Mouse (Mus musculus) activated CD4-positive, CD25-positive, alpha-beta regulatory T cell, adult 9 weeks (primary cell): ENCODE measurements around the gene Olfr1048. TPM values are rescaled to one million over a fixed set of nuclear protein-coding genes. Genes with fewer than 3 reads are reported as not detected.

ENCODE experiments used
- polyA plus RNA-seq: library from polyadenylated mRNA; unstranded; fragments of 100-300 nt; shearing (Covaris generic); gene quantifications from one replicate; pipeline ENCODE4 v1.2.1, GENCODE M21; 2017

Olfr1048 gene
- polyA plus RNA-seq = not detected

DNA sequence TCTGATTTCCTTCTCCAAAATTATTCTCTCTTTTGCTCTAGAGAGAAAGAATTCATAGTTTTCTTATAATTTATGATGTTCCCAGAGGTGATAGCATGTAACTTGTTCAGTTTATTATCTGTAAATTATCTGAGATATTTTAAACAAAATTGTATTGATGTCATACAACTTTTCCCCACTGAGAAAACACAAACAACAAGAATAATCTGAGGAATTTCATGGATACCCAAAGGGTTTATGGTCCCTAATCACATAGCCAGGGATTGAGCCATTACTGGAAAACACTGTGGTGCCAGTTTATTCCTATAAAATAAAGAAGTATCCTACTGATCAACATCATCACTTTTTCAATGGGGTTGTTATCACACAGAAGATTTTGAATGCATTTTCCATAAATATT, at the start of gene Olfr1048:
Gene Olfr1048 (minus strand): TSS at position 101 of the 400 bp plus-strand sequence.

DNA sequence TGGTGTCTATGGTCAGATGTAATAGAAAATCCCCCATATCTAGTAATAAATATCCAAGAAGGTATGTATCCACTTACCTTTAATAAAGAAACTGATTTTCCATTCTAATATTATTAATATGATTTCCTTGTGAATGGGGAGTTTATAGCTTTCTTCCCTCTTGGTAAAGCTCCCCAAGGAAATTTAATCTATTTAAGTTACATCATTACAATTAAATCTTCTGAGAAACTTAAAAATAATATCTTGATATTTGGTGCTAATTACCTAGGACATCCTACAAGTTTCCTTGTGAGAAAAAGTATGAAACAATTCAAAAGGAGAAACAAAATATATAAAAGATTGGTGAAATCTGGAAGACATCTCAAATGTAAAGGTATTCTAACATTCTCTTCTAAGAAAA, 38.9 kb upstream of the Olfr1048 start, which contains the start of gene Olfr1051:
Gene Olfr1051 (minus strand): TSS at position 101 of the 400 bp plus-strand sequence.

DNA sequence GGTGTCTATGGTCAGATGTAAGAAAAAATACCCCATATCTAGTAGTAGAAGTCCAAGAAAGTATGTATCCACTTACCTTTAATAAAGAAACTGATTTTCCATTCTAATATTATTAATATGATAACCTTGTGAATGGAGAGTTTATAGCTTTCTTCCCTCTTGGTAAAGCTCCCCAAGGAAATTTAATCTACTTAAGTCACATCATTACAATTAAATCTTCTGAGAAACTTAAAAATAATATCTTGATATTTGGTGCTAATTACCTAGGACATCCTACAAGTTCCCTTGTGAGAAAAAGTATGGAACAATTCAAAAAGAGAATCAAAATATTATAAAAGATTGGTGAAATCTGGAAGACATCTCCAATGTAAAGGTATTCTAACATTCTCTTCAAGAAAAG, 18.1 kb upstream of the Olfr1048 start, which contains the start of gene Olfr1049:
Gene Olfr1049 (minus strand): TSS at position 101 of the 400 bp plus-strand sequence.

DNA sequence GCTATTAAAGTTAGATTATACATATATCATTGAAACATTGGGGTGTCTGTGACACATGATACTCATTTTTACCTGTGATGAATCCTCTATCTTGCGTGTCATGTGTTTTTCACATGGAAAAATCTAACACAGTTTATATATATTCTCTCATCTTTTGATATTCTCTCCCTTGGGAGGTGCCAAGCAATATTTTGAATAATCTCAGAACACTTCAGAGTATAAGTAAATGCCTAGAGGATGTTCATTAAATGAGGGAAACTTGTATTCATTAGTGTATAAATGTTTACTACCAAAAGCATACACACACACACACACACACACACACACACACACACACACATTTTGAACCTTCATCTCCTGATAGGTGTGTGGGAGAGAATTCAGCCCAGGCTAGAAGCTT, 8.8 kb downstream of the Olfr1048 start, which contains the start of gene Olfr1047:
Gene Olfr1047 (minus strand): TSS at position 101 of the 400 bp plus-strand sequence.

DNA sequence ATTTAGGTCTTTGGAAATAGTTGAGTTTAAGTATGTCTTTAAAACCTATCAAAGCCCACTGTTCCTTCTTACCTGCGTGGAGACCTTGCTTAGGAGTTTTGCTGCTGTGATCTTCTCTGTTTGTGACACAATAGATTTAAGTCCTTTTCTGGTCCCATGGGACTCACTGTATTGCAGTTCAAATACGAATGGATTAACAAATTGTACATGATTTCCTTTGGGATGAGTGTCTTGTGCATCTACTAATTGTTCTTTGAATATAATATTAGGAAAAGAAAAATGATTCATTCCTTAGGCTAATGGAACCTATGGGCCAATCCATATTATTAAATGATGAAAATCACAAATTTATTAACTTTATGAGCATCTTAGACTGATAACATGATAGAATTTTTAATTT, 20.9 kb downstream of the Olfr1048 start, which contains the start of gene Olfr1046:
Gene Olfr1046 (minus strand): TSS at position 101 of the 400 bp plus-strand sequence.

DNA sequence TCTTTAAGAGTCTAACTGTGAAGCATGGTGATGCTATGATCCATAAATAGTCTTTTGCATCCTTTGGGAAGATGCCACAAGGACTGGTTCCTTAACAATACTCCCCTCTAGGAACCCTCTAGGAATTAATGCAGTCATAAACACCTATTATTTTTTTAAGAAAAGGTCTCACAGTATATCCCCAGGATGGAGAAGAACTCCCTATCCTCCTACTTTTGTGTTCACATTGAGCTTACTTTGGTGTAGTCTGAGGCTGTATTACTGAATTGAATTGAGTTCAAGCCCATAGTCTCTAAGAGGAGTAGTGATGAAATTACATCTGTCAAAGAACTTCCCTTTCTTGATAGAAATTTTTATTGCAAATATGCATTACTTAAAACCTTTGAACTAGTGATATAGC, 37.2 kb downstream of the Olfr1048 start, which contains the start of gene Olfr1045:
Gene Olfr1045 (minus strand): TSS at position 101 of the 400 bp plus-strand sequence.

DNA sequence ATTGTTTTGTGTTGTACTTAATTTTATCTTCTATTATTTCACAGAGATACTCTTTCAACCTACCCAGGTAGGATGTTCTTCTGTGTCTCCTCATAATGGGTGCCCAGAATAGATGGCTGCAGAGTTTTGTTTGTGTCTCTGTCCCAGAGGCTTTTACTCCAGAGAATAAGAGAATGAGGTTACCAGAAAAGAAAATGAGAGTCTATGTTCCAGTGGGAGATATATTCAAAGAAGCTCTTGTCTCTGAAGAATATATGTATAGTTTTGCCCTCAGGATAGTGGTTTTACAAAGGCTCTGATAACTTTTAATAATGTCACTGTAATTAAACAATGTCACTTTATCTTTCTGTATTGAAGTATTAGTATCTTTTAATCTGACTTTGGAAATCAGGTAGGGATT, 54.5 kb downstream of the Olfr1048 start, which contains the start of gene Olfr52:
Gene Olfr52 (minus strand): TSS at position 101 of the 400 bp plus-strand sequence.

Other genes starting within 250 kb of the Olfr1048 start
- not detected for gene Olfr1031, start 250.0 kb downstream of the Olfr1048 start, polyA plus RNA-seq
- gene Olfr1032, start 234.7 kb downstream of the Olfr1048 start, polyA plus RNA-seq = not detected
- not detected for gene Olfr1033, start 219.7 kb downstream of the Olfr1048 start, polyA plus RNA-seq
- not detected for gene Olfr1034, start 194.4 kb downstream of the Olfr1048 start, polyA plus RNA-seq
- gene Olfr1036, start 166.3 kb downstream of the Olfr1048 start, polyA plus RNA-seq = not detected
- not detected for gene Olfr1037, start 152.9 kb downstream of the Olfr1048 start, polyA plus RNA-seq
- not detected for gene Olfr1039, start 104.4 kb downstream of the Olfr1048 start, polyA plus RNA-seq
- not detected for gene Olfr1040, start 93.6 kb downstream of the Olfr1048 start, polyA plus RNA-seq
- not detected for gene Olfr1042, start 78.5 kb downstream of the Olfr1048 start, polyA plus RNA-seq
- not detected for gene Olfr1043, start 72.8 kb downstream of the Olfr1048 start, polyA plus RNA-seq
- not detected for gene Olfr1044, start 62.5 kb downstream of the Olfr1048 start, polyA plus RNA-seq
- not detected for gene Olfr52, start 54.6 kb downstream of the Olfr1048 start, polyA plus RNA-seq
- gene Olfr1045, start 37.3 kb downstream of the Olfr1048 start, polyA plus RNA-seq = not detected
- gene Olfr1046, start 21.0 kb downstream of the Olfr1048 start, polyA plus RNA-seq = not detected
- not detected for gene Olfr1047, start 8.9 kb downstream of the Olfr1048 start, polyA plus RNA-seq
- gene Olfr1049, start 18.0 kb upstream of the Olfr1048 start, polyA plus RNA-seq = not detected
- gene Olfr1051, start 38.8 kb upstream of the Olfr1048 start, polyA plus RNA-seq = not detected
- not detected for gene Olfr1052, start 52.2 kb upstream of the Olfr1048 start, polyA plus RNA-seq
- not detected for gene Olfr1053, start 75.0 kb upstream of the Olfr1048 start, polyA plus RNA-seq
- gene Olfr1054, start 95.1 kb upstream of the Olfr1048 start, polyA plus RNA-seq = not detected
- not detected for gene Olfr1055, start 110.0 kb upstream of the Olfr1048 start, polyA plus RNA-seq
- gene Olfr1056, start 122.2 kb upstream of the Olfr1048 start, polyA plus RNA-seq = not detected
- gene Olfr1057, start 138.1 kb upstream of the Olfr1048 start, polyA plus RNA-seq = not detected
- not detected for gene Olfr1058, start 148.3 kb upstream of the Olfr1048 start, polyA plus RNA-seq
- not detected for gene Olfr1061, start 173.8 kb upstream of the Olfr1048 start, polyA plus RNA-seq
- gene Olfr1062, start 186.5 kb upstream of the Olfr1048 start, polyA plus RNA-seq = not detected
- not detected for gene Olfr1065, start 210.3 kb upstream of the Olfr1048 start, polyA plus RNA-seq
- not detected for gene Olfr1066, start 216.0 kb upstream of the Olfr1048 start, polyA plus RNA-seq
- not detected for gene Olfr228, start 247.1 kb upstream of the Olfr1048 start, polyA plus RNA-seq